Mouse (Mus musculus): ENCODE measurements around the gene Mast4.

The Mast4 gene

DNA sequence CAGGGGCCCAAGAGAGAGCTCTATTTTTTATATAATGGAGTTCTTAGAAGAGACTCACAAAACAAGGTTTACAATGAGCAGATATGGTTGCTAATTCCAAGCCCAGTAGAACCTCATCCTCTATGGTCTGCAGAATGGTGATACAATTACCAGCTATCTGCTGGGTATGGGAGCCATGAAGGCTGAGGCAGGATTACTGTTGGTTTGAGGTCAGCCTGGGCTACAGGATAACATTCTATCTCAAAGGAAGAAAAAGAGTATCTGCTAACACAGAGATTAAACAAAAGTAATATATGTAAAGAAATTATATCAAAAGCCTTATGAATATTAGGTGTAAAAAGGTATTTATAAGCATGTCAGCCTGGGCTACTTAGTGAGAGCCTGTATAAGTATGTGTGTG, 467.5 kb downstream of the Mast4 start:
- no peak for DNase-seq (ENCODE audit: low read depth, low spot score)

DNA sequence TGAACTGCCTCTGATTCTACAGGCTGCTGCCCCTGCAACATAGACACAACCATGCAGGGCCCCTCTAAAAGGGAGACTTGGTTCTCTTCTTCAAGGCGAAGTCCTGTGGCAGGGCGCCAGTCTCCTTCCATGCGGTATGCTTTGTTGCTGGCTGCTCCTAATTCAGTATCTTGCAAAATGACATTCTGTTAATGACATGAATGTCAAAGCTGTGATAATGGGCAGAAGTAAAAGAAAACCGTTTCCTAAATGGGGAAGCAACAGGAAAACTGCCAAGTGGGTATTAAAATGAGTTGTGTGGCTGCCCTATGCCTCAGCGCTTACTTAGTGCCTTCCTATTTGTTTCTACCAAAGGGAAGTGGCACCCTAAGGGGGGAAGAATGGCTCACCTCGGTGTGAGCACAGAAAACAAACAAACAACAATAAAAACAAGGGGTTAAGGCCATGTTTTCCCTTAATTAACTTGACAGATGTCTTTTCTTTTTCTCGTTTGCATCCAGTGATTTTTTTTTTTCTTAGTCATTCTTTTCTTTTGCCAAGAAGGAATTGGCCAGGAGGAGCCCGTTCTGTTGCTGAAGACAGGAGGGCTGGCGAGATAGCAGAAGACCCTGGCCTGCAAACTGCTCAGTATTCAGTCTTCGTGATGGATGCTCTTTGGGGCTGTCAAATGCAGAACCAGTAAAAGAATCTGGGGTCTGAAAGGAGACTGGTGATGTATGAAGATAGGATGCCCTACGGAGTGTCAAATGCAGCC, 468.1 kb downstream of the Mast4 start:
- DNase-seq (ENCODE audit: low read depth, low spot score): peak; percentile 63

DNA sequence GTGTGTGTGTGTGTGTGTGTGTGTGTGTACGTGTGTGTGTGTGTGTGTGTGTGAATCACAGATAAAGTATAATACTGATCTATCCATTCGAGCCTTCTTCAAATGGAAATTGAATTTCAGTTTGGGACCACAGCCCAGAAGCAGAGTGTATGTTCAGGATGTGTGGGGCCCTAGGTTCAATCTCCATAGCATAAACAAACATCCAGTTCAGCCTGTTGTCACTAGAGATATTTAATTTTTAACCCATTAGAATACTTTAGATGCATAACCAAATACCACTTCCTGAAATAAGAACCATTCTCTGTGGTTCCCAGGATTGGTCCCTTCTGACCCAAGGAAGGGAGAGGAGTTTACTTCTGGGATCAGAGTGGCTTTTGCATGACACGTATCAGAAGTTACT, 468.8 kb downstream of the Mast4 start:
- DNase-seq (ENCODE audit: low read depth, low spot score): no peak

DNA sequence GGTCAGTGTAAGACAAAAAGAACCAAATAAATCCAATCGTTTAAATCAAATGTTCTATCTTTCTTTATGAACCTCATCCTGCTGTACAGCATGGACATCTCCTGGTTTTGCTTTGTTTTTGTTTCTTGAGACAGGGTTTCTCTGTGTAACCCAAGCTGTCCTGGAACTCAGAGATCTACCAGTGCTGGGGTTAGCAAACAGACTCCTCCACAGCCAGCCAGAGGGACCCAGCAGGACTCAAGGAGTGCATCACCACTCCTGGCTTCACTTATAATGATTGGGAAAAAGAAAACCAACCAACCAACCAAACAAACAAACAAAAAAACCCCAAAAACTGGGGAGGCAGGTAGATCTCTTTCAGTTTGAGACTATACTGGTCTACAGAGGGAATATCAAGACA, 469.5 kb downstream of the Mast4 start:
- DNase-seq (ENCODE audit: low read depth, low spot score): no peak

DNA sequence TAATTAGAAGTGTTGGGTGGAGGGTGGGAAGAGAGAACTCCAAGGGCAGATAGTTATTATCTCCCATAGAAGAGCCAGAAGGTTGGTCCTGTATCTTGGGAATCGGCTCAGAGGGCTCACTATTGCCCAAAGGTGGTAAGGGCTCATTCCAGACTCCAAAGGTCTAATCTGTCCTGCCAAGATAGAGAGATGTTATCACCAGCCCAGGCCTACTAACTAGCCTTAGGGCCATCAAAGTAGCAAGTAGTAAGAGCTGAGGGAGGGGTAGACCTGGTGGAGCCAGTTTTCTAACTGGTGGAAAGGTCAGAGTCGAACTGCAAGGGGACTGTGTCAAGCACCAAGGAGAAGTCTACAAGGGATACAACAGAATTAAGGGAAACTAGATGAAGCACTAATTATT, 470.2 kb downstream of the Mast4 start:
- no peak for DNase-seq (ENCODE audit: low read depth, low spot score)

DNA sequence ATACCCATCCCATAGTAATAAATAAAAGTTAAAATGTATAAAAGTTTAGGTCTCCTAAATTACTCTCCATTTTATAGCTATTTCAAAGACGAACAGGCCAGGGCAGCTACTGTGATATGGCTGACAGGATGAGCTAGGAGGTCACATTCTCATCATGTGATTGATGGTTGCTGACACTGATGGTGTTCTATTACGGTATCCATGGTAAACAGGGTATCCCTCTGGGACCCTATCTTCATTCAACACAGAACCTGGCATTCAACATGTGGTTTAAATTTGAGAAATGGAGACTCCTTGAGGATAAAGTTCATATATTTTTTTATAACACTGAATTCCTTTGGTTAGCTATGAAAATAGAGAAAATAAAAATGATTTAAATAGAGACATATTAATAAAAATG, 471.3 kb downstream of the Mast4 start:
- DNase-seq (ENCODE audit: low read depth, low spot score): no peak

DNA sequence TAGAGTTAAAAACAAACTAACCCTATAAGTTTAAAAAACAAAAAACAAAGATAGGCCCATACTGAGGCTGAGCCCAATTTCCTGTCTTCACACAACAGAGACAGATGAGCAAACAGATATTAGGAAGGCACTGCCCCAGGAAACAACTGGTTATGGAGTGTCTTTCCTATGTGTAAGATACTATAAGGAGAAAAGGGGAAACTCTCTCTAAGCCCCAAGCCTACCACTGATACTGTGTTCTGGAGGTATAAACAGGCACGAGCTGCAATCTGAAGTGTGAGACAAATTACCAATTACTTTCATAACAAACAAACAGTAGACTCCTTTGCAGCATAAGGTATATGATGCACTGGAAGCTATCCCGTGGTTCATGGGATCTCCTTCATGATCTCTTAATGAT, 471.9 kb downstream of the Mast4 start:
- DNase-seq (ENCODE audit: low read depth, low spot score): no peak

DNA sequence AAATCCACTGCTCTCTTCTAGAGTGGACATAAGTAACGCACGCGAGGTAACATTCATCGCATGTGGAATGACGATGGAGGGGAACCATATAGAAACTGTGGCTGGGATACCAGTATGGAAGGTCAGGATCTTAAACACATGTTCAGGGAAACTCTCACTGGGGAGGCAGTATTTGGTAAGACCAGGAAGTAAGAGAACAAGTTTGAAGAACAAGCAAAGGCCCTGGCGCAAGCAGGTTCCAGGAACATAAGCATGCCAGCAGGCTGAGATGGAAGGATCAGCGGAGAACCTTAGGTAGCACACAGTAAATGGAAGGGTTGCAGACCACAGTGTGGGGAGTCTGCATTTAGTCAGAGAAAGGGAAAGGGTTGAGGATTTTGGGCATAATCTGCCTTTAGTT, 473.6 kb downstream of the Mast4 start:
- DNase-seq (ENCODE audit: low read depth, low spot score): no peak

DNA sequence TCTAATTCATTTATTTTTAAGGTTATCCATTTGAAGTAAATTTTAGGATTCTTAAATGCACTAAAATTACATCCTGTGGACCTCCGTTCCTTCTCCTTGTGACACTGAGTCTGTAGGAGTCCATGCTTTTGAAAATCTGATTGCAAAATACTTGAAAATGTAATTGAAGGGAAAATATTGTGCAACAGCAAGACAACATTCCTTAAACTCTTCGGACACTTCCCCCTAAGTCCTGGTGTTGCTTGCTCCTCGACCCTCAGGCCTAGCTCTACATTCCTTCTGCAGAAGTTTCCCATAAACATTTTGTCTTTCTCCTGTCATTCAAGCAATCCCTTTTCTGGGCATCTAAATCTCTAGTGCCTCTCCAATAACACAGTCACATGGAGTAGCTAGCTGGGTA, 474.2 kb downstream of the Mast4 start:
- DNase-seq (ENCODE audit: low read depth, low spot score): no peak

DNA sequence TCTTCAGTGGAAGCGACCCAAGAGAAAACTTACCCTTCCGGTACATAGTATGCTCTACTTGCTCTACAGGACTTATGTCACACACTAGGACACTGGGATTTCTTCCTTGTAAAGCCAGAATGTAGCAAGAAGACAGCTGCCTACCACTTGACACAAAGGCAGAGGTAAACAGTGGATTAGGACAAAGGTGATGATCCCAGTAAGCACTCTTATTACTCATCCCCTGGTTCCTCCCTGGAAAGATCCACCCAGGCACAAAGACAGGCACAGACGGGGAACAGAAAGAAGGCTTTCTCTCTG, 476.8 kb downstream of the Mast4 start:
- no peak for DNase-seq (ENCODE audit: low read depth, low spot score)

DNA sequence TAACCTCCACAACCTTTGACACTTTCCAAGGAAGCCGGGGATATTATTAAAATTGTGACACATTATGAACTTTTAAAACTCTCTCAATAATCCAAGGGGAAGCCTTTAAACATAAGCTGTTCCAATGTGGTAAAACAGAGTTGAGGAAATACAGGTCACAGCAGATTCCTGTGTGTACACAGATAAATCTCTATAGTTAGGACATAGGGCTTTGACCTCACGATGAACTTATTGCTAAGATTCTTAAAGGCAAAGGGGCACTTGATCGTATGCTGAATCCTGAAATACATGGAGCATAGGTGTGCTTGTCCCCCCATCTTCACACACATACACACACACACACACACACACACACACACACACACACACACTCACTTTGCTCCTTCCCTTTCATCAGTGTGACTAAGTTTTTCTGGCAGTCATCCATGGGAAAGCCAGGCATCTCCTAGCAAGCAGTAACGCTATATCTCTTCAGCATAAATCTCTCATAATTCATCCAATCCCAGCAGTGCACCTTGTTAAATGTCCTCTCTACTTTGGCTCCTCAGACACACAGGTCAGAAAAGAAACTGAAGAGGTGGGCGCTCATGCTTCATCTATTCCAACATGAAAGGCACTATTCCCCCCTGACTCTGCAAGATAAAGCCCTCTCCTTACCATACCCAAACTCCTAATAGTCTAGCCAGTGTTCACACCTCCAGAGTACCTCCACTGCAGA, 477.3 kb downstream of the Mast4 start:
- DNase-seq (ENCODE audit: low read depth, low spot score): no peak

DNA sequence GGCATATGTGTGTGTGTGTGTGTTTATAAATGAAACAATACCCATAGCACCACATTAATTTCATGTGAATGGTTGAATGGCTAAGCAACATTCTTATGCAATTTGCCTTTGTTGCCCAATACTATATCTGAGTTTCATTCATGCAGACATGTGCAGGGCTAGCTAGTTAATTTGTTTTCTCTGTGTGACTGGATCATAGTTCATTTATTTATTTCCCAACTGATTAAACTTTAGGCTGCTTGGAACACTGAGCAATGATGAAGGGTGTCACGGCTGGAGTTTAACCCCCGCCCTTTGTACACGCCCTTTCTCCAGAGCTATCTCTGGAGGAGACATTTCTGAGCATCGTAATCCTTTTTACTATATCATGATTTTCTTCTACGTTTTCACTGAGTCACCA, 481.4 kb downstream of the Mast4 start:
- no peak for DNase-seq (ENCODE audit: low read depth, low spot score)

DNA sequence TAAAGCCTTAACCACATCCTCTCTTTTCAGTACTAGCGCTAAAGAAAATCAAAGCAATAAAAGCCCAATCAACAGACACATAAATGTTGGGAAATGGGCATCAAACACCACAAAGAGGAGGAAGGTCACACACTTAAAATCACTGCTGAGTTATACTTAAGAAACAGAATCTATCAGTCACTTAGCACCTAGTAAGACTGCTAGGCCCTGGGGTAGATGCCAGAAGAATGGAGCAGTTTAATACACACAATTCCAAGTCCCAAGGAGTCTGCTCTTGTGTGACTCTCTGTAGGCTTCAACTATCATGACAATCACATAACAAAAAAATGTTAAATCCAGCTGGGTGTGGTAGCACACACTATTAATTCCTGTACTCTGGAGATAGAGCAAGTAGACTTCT, 483.0 kb downstream of the Mast4 start:
- no peak for DNase-seq (ENCODE audit: low read depth, low spot score)

DNA sequence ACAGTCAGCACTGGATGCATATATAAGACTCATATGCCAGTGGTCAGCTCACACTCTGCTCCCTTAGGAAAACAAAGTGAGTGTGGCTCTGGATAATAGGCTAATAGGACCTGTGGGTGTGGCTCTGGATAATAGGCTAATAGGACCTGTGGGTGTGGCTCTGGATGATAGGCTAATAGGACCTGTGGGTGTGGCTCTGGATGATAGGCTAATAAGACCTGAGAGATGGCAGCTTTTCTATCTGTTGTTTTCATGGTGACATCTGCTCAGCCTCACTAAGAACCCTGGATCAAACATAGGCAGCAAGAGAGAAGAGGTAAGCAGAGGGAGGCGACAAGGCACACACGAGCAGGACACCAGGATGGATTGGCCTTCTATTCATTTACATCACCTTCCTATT, 483.7 kb downstream of the Mast4 start:
- DNase-seq (ENCODE audit: low read depth, low spot score): no peak

DNA sequence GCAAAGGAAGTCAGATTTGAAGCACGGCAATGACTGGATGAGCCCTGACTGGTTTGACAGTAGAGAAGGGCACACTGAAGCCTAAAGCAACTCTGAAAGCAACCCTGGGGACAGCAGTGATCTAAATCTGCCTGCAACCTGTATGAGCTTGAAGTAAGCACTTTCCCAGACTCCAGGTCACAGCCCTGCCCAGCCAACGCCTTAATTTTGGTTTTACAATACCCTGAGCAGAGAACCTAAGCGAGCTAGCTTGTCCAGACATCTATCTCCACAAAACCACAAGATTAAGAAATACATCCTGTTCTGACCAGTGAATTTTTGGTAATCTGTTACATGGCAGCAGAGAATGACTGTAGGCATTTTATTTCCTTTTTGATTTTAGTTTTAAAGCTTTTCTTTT, 485.2 kb downstream of the Mast4 start:
- no peak for DNase-seq (ENCODE audit: low read depth, low spot score)

DNA sequence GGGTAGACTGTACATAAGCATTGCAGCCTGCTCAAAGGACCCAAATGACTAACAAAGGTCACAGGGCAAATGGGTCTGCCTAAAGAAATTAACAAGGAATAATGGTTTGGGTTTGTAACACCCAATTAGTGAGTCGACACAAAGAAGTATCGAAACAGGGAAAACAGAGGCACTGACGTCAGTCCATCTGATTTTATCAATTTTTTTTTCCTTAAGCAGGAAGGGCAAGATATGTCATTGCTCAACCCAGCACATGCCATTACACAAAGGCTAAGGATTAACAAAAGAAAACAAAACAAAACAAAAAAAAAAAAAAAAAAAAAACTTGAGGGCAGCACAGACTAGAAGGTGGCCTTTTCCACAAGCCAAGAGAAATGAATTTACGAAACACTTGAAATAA, 487.8 kb downstream of the Mast4 start:
- no peak for DNase-seq (ENCODE audit: low read depth, low spot score)

DNA sequence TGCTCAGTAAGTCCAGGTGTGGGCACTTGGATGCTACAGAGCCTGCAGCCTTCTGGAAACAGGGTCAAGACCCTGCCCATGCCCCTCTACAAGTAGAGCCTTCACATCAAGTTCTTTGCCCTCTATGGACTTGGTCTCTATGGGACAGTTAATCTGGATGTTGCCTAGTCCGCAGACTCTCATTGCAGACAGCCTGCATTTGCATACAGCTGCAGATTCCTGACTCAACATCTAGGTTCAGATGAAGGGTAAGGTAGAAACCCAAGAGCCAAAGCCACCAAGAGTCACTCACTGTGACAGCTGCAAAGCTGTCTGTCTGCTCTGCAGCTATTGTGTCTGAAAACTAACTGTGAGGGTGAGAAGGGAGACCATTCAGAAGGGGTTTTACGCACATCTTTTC, 491.6 kb downstream of the Mast4 start:
- DNase-seq (ENCODE audit: low read depth, low spot score): no peak

DNA sequence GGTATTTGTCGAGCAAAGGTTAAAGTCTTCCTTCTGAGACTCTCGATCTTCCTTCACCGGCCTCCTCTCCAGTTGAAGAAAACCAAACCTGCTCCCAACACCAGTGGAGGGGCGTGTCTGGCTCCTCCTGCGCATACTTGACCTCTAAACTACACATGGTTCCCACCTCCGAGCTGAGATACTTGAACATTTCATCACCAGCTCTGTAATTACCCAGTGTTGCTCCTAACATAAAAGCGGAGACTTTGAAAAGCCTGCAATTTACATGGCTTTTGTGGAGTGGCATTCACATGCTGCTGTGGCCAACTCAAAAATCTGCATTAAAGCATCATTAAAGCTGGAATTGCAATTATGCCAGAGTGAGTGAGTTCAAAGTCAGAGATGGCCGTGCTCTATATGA, 492.1 kb downstream of the Mast4 start:
- no peak for DNase-seq (ENCODE audit: low read depth, low spot score)

DNA sequence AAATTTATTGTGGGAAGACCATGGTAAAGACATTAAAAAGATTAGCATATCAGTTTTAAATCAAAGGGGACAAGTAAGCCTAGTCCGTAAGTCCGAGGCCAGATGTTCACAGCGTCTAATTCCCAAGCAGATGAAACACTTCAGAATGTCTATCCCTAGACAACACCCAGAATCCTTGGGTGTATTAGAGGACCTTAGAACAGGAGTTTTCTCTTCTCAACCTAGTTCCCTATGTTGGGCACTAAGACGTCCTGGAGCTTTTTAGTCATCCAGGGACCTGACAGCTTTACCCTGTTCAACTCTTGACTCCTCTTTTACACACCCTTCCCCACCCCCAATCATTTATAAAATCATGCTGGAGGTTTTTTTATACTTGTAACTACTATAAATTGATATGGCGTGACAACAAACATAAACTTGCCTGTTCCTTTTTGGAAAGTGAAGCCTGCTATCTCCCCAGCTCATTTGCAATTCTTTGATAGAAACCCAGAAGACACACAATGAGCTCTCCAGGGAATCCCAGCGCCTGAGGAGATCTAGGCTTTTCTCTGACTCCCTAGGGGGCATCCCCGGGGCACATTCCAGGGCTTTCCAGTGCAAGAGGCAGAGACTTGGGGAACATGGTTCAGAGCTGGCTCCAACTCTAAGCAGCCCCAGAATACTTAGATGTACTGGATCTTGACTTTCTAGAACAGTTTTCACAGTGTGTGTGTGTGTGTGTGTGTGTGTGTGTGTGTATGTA, 494.4 kb downstream of the Mast4 start:
- DNase-seq (ENCODE audit: low read depth, low spot score): no peak

DNA sequence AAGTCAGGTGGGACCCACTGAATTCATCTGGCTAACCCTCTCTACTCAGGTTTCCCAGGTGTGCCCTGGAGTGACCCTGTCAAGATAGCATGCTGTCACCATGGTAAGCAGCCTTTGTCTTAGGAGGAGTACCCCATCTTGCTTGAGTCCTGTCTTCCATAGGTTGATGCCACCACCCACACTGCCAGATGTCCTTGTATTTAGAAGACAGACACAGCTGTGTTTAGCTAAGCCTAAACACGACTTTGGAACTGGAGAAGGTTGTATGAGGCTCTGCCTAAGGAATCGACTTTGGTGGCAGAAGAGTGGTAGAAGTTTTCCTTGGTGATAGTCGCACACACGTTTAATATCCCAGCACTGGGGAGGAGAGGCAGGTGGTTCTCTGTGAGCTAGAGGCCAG, 496.9 kb downstream of the Mast4 start:
- no peak for DNase-seq (ENCODE audit: low read depth, low spot score)

DNA sequence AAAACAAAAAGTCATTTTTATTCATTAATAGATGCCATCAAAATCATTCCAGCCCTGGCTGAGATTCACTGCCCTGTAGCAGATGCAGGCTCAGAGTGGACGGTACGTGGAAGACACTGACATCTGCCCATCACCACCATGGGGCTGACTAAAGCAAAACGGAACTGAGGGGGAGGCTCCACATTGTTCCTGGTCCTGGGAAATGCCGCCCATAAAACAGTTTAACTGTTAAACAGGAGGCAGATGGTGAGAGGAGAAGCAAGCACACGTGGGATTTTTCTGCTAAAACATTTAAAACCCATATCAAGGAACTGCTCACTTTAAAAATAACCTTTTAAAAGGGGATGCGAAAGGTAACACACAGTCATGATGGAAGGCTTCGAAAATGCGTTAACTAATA, 499.0 kb downstream of the Mast4 start:
- no peak for DNase-seq (ENCODE audit: low read depth, low spot score)

DNA sequence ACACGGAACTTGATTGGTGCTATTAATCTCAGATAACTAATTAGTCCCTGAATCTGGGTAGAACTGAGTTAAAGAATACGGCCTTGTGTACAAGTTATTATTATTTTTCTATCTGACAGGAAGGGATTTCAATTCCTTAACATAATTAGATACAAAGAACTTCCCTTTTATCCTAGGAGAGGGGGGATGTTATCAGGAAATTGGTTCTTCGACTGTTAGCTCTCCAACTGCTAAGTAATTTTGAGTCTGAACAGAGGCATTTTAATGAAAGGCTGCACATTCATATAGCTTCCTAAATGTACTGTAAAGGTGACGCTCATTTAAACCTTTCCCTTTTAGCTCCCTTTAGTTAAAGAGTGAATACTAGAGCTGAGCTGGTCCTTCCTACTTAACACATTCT, 516.0 kb downstream of the Mast4 start:
- DNase-seq (ENCODE audit: low read depth, low spot score): no peak

DNA sequence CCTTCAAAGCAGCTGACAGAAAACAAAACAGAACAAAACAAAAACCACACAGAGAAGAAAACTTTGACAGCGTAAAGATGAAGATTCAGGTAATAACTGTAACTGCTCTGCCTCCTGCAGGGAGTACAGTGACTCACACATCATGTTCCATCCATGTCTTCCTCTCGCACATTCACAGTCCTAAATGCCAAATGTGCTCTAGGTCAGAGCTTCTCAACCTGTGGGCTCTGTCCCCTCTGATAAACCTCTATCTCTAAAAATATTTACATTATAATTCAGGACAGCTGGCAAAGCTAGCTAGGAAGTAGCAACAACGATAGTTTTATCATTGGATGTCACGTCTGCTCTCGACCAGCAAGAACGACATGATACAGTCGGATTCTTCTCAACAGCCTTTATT, 517.6 kb downstream of the Mast4 start:
- no peak for DNase-seq (ENCODE audit: low read depth, low spot score)
